Mouse (Mus musculus): ENCODE results near the gene Zfp445. TPM values are rescaled to one million over a fixed set of nuclear protein-coding genes. Genes with fewer than 3 reads are reported as not detected.

Zfp445 gene
- polyA plus RNA-seq, 1 experiment, result 25.1 TPM

- H3K4me3 ChIP-seq (ENCODE audit: extremely low read depth, insufficient read depth, insufficient read length), result no peak overlapping the region
- TF ChIP-seq CTCF (IDR thresholded peaks at IDR 0.05; ENCODE audit: extremely low read depth, insufficient read depth, insufficient read length, insufficient replicate concordance), result no peak
- no peak for TF ChIP-seq POLR2A (IDR thresholded peaks at IDR 0.05; ENCODE audit: low read depth, low read length)
- H3K4me1 ChIP-seq (ENCODE audit: control insufficient read depth, insufficient read depth, insufficient read length), result no peaks in the 10 kb centered on the region
- H3K27me3 ChIP-seq (ENCODE audit: control insufficient read depth, insufficient read depth, low read length), result no peaks in the 10 kb centered on the region
- H3K27ac ChIP-seq (ENCODE audit: insufficient read depth, low read length), result no peak overlapping the region
- peaks cover 15% of the 10 kb centered on the region; the same call in 1 of the 2 replicates for H3K36me3 ChIP-seq (ENCODE audit: control insufficient read depth, insufficient read depth, low read length)
- 61% methylated on average over 16 of the region's 16 CpGs for WGBS
- DNase-seq (ENCODE audit: low read depth in 1 of 2, low spot score in 2 of 2), result no peak
Observed at GRCm38 (mm10) chr9:122837680-122838079, 28.1 kb downstream of the Zfp445 start.

- TF ChIP-seq CTCF (IDR thresholded peaks at IDR 0.05; ENCODE audit: extremely low read depth, insufficient read depth, insufficient read length, insufficient replicate concordance), result no peak
- no peak for DNase-seq (ENCODE audit: low read depth in 1 of 2, low spot score in 2 of 2)
- Histone ChIP-seq H3K27me3 (ENCODE audit: control insufficient read depth, insufficient read depth, low read length) (no peaks in the 10 kb centered on the region), H3K4me1 (ENCODE audit: control insufficient read depth, insufficient read depth, insufficient read length) (no peaks in the 10 kb centered on the region), H3K36me3 (ENCODE audit: control insufficient read depth, insufficient read depth, low read length) (peaks cover 15% of the 10 kb centered on the region; the same call in 1 of the 2 replicates), H3K27ac (ENCODE audit: insufficient read depth, low read length) (no peak overlapping the region), H3K4me3 (ENCODE audit: extremely low read depth, insufficient read depth, insufficient read length) (no peak overlapping the region)
- WGBS, result 93% methylated on average over 4 of the region's 4 CpGs
Observed at GRCm38 (mm10) chr9:122837216-122837615, 28.6 kb downstream of the Zfp445 start.

- no peak for TF ChIP-seq POLR2A (IDR thresholded peaks at IDR 0.05; ENCODE audit: low read depth, low read length)
- no peak for TF ChIP-seq CTCF (IDR thresholded peaks at IDR 0.05; ENCODE audit: extremely low read depth, insufficient read depth, insufficient read length, insufficient replicate concordance)
- no peak for DNase-seq (ENCODE audit: low read depth in 1 of 2, low spot score in 2 of 2)
- Histone ChIP-seq H3K27ac (ENCODE audit: insufficient read depth, low read length) (no peak overlapping the region), H3K36me3 (ENCODE audit: control insufficient read depth, insufficient read depth, low read length) (peaks cover 15% of the 10 kb centered on the region; the same call in 1 of the 2 replicates), H3K4me3 (ENCODE audit: extremely low read depth, insufficient read depth, insufficient read length) (no peak overlapping the region), H3K27me3 (ENCODE audit: control insufficient read depth, insufficient read depth, low read length) (no peaks in the 10 kb centered on the region), H3K4me1 (ENCODE audit: control insufficient read depth, insufficient read depth, insufficient read length) (no peaks in the 10 kb centered on the region)
- 86% methylated on average over 6 of the region's 6 CpGs for WGBS
Observed at GRCm38 (mm10) chr9:122836790-122837189, 29.0 kb downstream of the Zfp445 start.

GRCm38 (mm10) chr9:122836126-122836525 is 29.7 kb downstream of the Zfp445 start:
- Histone ChIP-seq H3K27ac (ENCODE audit: insufficient read depth, low read length) (no peak overlapping the region), H3K4me1 (ENCODE audit: control insufficient read depth, insufficient read depth, insufficient read length) (no peaks in the 10 kb centered on the region), H3K27me3 (ENCODE audit: control insufficient read depth, insufficient read depth, low read length) (no peaks in the 10 kb centered on the region), H3K36me3 (ENCODE audit: control insufficient read depth, insufficient read depth, low read length) (peaks cover 15% of the 10 kb centered on the region; the same call in 1 of the 2 replicates), H3K4me3 (ENCODE audit: extremely low read depth, insufficient read depth, insufficient read length) (no peak overlapping the region)
- no peak for DNase-seq (ENCODE audit: low read depth in 1 of 2, low spot score in 2 of 2)
- TF ChIP-seq POLR2A (IDR thresholded peaks at IDR 0.05; ENCODE audit: low read depth, low read length) (no peak), CTCF (IDR thresholded peaks at IDR 0.05; ENCODE audit: extremely low read depth, insufficient read depth, insufficient read length, insufficient replicate concordance) (no peak)
- WGBS, result 85% methylated on average over 9 of the region's 9 CpGs

GRCm38 (mm10) chr9:122829826-122830380 is 35.9 kb downstream of the Zfp445 start:
- DNase-seq (ENCODE audit: low read depth in 1 of 2, low spot score in 2 of 2), result no peak
- Histone ChIP-seq H3K36me3 (ENCODE audit: control insufficient read depth, insufficient read depth, low read length) (peaks cover 19% of the 10 kb centered on the region), H3K27ac (ENCODE audit: insufficient read depth, low read length) (no peak overlapping the region), H3K4me3 (ENCODE audit: extremely low read depth, insufficient read depth, insufficient read length) (no peak overlapping the region), H3K27me3 (ENCODE audit: control insufficient read depth, insufficient read depth, low read length) (no peaks in the 10 kb centered on the region), H3K4me1 (ENCODE audit: control insufficient read depth, insufficient read depth, insufficient read length) (no peaks in the 10 kb centered on the region)
- TF ChIP-seq CTCF (IDR thresholded peaks at IDR 0.05; ENCODE audit: extremely low read depth, insufficient read depth, insufficient read length, insufficient replicate concordance) (no peak), POLR2A (IDR thresholded peaks at IDR 0.05; ENCODE audit: low read depth, low read length) (no peak)
- 82% methylated on average over 4 of the region's 4 CpGs for WGBS

GRCm38 (mm10) chr9:122826743-122827142 is 39.1 kb downstream of the Zfp445 start:
- DNase-seq (ENCODE audit: low read depth in 1 of 2, low spot score in 2 of 2), result no peak
- Histone ChIP-seq H3K36me3 (ENCODE audit: control insufficient read depth, insufficient read depth, low read length) (peaks cover 19% of the 10 kb centered on the region), H3K27ac (ENCODE audit: insufficient read depth, low read length) (no peak overlapping the region), H3K4me1 (ENCODE audit: control insufficient read depth, insufficient read depth, insufficient read length) (no peaks in the 10 kb centered on the region), H3K27me3 (ENCODE audit: control insufficient read depth, insufficient read depth, low read length) (no peaks in the 10 kb centered on the region), H3K4me3 (ENCODE audit: extremely low read depth, insufficient read depth, insufficient read length) (no peak overlapping the region)
- TF ChIP-seq CTCF (IDR thresholded peaks at IDR 0.05; ENCODE audit: extremely low read depth, insufficient read depth, insufficient read length, insufficient replicate concordance) (no peak), POLR2A (IDR thresholded peaks at IDR 0.05; ENCODE audit: low read depth, low read length) (no peak)
- WGBS, result 93% methylated on average over 4 of the region's 4 CpGs

- Histone ChIP-seq H3K27ac (ENCODE audit: insufficient read depth, low read length) (no peak overlapping the region), H3K36me3 (ENCODE audit: control insufficient read depth, insufficient read depth, low read length) (peaks cover 29% of the 10 kb centered on the region), H3K4me3 (ENCODE audit: extremely low read depth, insufficient read depth, insufficient read length) (no peak overlapping the region), H3K4me1 (ENCODE audit: control insufficient read depth, insufficient read depth, insufficient read length) (no peaks in the 10 kb centered on the region), H3K27me3 (ENCODE audit: control insufficient read depth, insufficient read depth, low read length) (no peaks in the 10 kb centered on the region)
- no peak for TF ChIP-seq POLR2A (IDR thresholded peaks at IDR 0.05; ENCODE audit: low read depth, low read length)
- TF ChIP-seq CTCF (IDR thresholded peaks at IDR 0.05; ENCODE audit: extremely low read depth, insufficient read depth, insufficient read length, insufficient replicate concordance), result no peak
- DNase-seq (ENCODE audit: low read depth in 1 of 2, low spot score in 2 of 2), result no peak
- WGBS, result 94% methylated on average over 5 of the region's 5 CpGs
Observed at GRCm38 (mm10) chr9:122823374-122824017, 42.3 kb downstream of the Zfp445 start.

Measured in spleen, adult 2 months (tissue).